Mouse (Mus musculus): ENCODE results near the gene Dync1i1. TPM values are rescaled to one million over a fixed set of nuclear protein-coding genes. Genes with fewer than 3 reads are reported as not detected.

Gene Dync1i1
- polyA plus RNA-seq, 1 experiment from 2014 or later = 4.0 TPM

DNA sequence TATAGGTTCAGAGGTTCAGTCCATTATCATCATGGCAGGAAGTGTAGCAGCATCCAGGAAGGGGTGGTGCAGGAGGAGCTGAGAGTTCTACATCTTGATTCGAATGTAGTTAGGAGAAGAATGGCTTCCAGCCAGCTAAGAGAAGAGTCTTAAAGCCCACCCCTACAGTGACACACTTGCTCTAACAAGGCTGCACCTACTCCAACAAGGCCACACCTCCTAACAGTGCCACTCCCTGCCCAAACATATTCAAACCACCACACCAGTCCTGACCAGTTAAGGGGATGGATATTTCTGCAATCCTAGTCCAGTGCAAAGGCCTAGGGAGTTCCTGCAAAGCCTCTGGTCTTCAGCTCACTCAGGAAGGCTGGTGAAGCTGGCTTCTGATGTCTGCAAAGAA lies 1.5 kb upstream of the Dync1i1 start:
- 80% methylated on average over 1 of the region's 1 CpGs for WGBS
- Histone ChIP-seq H3K9ac (ENCODE audit: low read depth, low read length) (no peak overlapping the region), H3K27ac (ENCODE audit: low read depth, low read length) (no peak overlapping the region), H3K4me2 (replicated peaks; ENCODE audit: low read depth, low read length) (no peak overlapping the region), H3K36me3 (ENCODE audit: control insufficient read depth, insufficient read depth, low read length) (no peaks in the 10 kb centered on the region), H3K4me3 (ENCODE audit: low read depth, low read length) (no peak overlapping the region), H3K9me3 (ENCODE audit: control insufficient read depth, low read length) (no peaks in the 10 kb centered on the region), H3K4me1 (replicated peaks; ENCODE audit: control insufficient read depth, insufficient read depth, low read length) (no peaks in the 10 kb centered on the region; the same call in 1 of the 2 replicates), H3K27me3 (ENCODE audit: control insufficient read depth, insufficient read depth, low read length) (no peaks in the 10 kb centered on the region)
- DNase-seq (ENCODE audit: low spot score) (no peak), ATAC-seq (ENCODE audit: low FRiP score) (no peak)

- DNase-seq (ENCODE audit: low spot score) (no peak), ATAC-seq (ENCODE audit: low FRiP score) (peak; percentile 56; the same call in 1 of the 2 replicates)
- Histone ChIP-seq H3K27me3 (ENCODE audit: control insufficient read depth, insufficient read depth, low read length) (no peaks in the 10 kb centered on the region), H3K36me3 (ENCODE audit: control insufficient read depth, insufficient read depth, low read length) (no peaks in the 10 kb centered on the region), H3K27ac (ENCODE audit: low read depth, low read length) (no peak overlapping the region), H3K9ac (ENCODE audit: low read depth, low read length) (no peak overlapping the region; the same call in 1 of the 2 replicates), H3K4me1 (replicated peaks; ENCODE audit: control insufficient read depth, insufficient read depth, low read length) (no peaks in the 10 kb centered on the region; the same call in 1 of the 2 replicates), H3K4me3 (ENCODE audit: low read depth, low read length) (peak overlapping the region; percentile 40), H3K4me2 (replicated peaks; ENCODE audit: low read depth, low read length) (peak overlapping the region; percentile 79), H3K9me3 (ENCODE audit: control insufficient read depth, low read length) (no peaks in the 10 kb centered on the region)
- WGBS = 9% methylated on average over 10 of the region's 10 CpGs
These were observed 815 bp downstream of the Dync1i1 start for GRCm38 (mm10) chr6:5726237-5726670.

DNA sequence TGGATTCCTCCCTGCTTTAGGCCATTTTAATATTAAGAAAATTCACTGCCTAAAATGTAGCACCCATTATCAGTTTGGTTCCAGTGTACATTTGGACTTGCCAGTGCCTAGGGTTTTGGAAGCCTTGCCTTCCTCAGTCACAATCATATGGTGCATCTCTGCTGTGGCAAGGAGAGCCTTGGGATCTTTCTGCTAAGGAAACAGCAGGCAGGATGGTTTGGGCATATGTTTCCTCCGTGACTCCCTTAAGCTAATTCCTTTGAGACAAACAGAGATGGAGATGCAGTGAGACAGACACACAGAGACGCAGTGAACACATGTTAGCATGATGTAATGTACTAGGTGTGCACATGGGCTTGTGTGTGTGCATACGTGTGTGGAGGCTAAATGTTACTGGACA lies 7.8 kb downstream of the Dync1i1 start:
- 94% methylated on average over 3 of the region's 3 CpGs for WGBS
- no peaks in the 10 kb centered on the region for H3K4me1 ChIP-seq (replicated peaks; ENCODE audit: control insufficient read depth, insufficient read depth, low read length)
- ATAC-seq (ENCODE audit: low FRiP score) (no peak), DNase-seq (ENCODE audit: low spot score) (no peak)
- H3K27ac ChIP-seq (ENCODE audit: low read depth, low read length) = no peak overlapping the region
- H3K36me3 ChIP-seq (ENCODE audit: control insufficient read depth, insufficient read depth, low read length) = no peaks in the 10 kb centered on the region
- no peaks in the 10 kb centered on the region for H3K27me3 ChIP-seq (ENCODE audit: control insufficient read depth, insufficient read depth, low read length)
- H3K9me3 ChIP-seq (ENCODE audit: control insufficient read depth, low read length) = no peaks in the 10 kb centered on the region
- H3K4me3 ChIP-seq (ENCODE audit: low read depth, low read length) = no peak overlapping the region
- H3K9ac ChIP-seq (ENCODE audit: low read depth, low read length) = no peak overlapping the region
- no peak overlapping the region for H3K4me2 ChIP-seq (replicated peaks; ENCODE audit: low read depth, low read length)

- no peak for DNase-seq (ENCODE audit: low spot score)
These were observed 9.0 kb downstream of the Dync1i1 start for GRCm38 (mm10) chr6:5734398-5734797.

GRCm38 (mm10) chr6:5734862-5735261 lies 9.4 kb downstream of the Dync1i1 start:
- Histone ChIP-seq H3K36me3 (ENCODE audit: control insufficient read depth, insufficient read depth, low read length) (no peaks in the 10 kb centered on the region), H3K27me3 (ENCODE audit: control insufficient read depth, insufficient read depth, low read length) (no peaks in the 10 kb centered on the region), H3K9me3 (ENCODE audit: control insufficient read depth, low read length) (no peaks in the 10 kb centered on the region), H3K4me3 (ENCODE audit: low read depth, low read length) (no peak overlapping the region), H3K27ac (ENCODE audit: low read depth, low read length) (no peak overlapping the region), H3K9ac (ENCODE audit: low read depth, low read length) (no peak overlapping the region), H3K4me2 (replicated peaks; ENCODE audit: low read depth, low read length) (no peak overlapping the region), H3K4me1 (replicated peaks; ENCODE audit: control insufficient read depth, insufficient read depth, low read length) (no peaks in the 10 kb centered on the region)
- ATAC-seq (ENCODE audit: low FRiP score) (no peak), DNase-seq (ENCODE audit: low spot score) (no peak)
- WGBS = 88% methylated on average over 1 of the region's 1 CpGs

More at GRCm38 (mm10) chr6:5734398-5734797, 9.0 kb downstream of the Dync1i1 start:
- no peak overlapping the region for H3K4me2 ChIP-seq (replicated peaks; ENCODE audit: low read depth, low read length)
- H3K27ac ChIP-seq (ENCODE audit: low read depth, low read length) = no peak overlapping the region
- no peak overlapping the region for H3K4me3 ChIP-seq (ENCODE audit: low read depth, low read length)
- H3K36me3 ChIP-seq (ENCODE audit: control insufficient read depth, insufficient read depth, low read length) = no peaks in the 10 kb centered on the region
- no peaks in the 10 kb centered on the region for H3K27me3 ChIP-seq (ENCODE audit: control insufficient read depth, insufficient read depth, low read length)
- no peaks in the 10 kb centered on the region for H3K4me1 ChIP-seq (replicated peaks; ENCODE audit: control insufficient read depth, insufficient read depth, low read length)
- ATAC-seq (ENCODE audit: low FRiP score) = no peak
- no peaks in the 10 kb centered on the region for H3K9me3 ChIP-seq (ENCODE audit: control insufficient read depth, low read length)
- no peak overlapping the region for H3K9ac ChIP-seq (ENCODE audit: low read depth, low read length)

DNA sequence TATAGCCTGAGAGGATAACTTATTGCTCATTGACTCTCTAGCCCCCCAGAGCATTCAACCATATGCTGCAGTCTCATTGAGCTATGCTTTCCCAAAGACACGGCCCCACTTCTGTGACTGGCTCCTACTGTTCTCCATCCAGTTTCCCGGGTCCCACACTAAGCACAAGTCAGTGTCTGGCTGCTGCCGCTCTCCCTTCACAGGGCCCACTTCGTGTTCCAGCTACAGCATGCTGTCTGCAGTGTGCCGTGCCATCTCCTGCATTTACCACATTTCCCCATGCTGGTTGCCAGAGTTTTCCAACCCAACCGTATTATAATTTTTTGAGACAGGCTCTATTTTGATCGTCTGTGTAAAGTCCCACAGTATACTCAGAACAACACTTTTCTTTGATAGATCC lies 14.3 kb downstream of the Dync1i1 start:
- Histone ChIP-seq H3K9ac (ENCODE audit: low read depth, low read length) (no peak overlapping the region), H3K4me2 (replicated peaks; ENCODE audit: low read depth, low read length) (no peak overlapping the region), H3K4me3 (ENCODE audit: low read depth, low read length) (no peak overlapping the region), H3K9me3 (ENCODE audit: control insufficient read depth, low read length) (no peaks in the 10 kb centered on the region), H3K27ac (ENCODE audit: low read depth, low read length) (no peak overlapping the region), H3K4me1 (replicated peaks; ENCODE audit: control insufficient read depth, insufficient read depth, low read length) (no peaks in the 10 kb centered on the region), H3K27me3 (ENCODE audit: control insufficient read depth, insufficient read depth, low read length) (no peaks in the 10 kb centered on the region), H3K36me3 (ENCODE audit: control insufficient read depth, insufficient read depth, low read length) (no peaks in the 10 kb centered on the region)
- 83% methylated on average over 7 of the region's 7 CpGs for WGBS
- ATAC-seq (ENCODE audit: low FRiP score) (no peak), DNase-seq (ENCODE audit: low spot score) (no peak)

DNA sequence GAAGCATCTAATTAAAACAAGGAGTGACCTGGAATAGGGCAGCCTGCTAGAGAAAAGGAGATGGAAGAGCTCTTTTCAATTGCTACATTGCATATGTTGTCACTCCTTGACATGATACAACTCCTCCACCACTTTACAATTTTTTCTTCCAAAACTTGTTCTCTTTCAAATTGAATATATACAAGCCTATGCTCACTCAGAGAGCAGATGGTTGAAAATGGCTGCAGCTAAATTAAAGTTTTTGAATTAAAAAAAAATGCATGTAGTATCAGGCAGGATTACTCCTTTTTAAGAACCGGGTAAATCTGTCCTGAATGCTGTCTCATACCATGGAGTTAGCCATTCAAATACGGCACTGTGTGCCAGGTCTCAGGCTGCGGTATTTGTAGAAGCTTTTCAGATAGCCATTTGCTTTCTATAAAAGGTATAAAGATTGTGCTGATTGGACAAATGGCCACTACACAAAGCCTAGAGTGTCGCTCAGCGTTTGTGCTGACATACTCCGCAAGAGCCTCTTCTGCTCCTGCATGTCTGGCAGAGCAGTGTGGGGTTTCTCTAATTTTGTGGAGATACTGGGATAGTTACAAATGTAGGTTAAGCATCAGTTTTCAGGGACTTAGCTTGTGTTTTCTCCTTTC lies 16.1 kb downstream of the Dync1i1 start:
- no peaks in the 10 kb centered on the region for H3K4me1 ChIP-seq (replicated peaks; ENCODE audit: control insufficient read depth, insufficient read depth, low read length)
- 90% methylated on average over 6 of the region's 6 CpGs for WGBS
- DNase-seq (ENCODE audit: low spot score) (no peak), ATAC-seq (ENCODE audit: low FRiP score) (no peak)
- no peak overlapping the region for H3K4me3 ChIP-seq (ENCODE audit: low read depth, low read length)
- no peaks in the 10 kb centered on the region for H3K27me3 ChIP-seq (ENCODE audit: control insufficient read depth, insufficient read depth, low read length)
- H3K9ac ChIP-seq (ENCODE audit: low read depth, low read length) = no peak overlapping the region
- no peaks in the 10 kb centered on the region for H3K36me3 ChIP-seq (ENCODE audit: control insufficient read depth, insufficient read depth, low read length)
- no peak overlapping the region for H3K27ac ChIP-seq (ENCODE audit: low read depth, low read length)
- H3K4me2 ChIP-seq (replicated peaks; ENCODE audit: low read depth, low read length) = no peak overlapping the region
- no peaks in the 10 kb centered on the region for H3K9me3 ChIP-seq (ENCODE audit: control insufficient read depth, low read length)

DNA sequence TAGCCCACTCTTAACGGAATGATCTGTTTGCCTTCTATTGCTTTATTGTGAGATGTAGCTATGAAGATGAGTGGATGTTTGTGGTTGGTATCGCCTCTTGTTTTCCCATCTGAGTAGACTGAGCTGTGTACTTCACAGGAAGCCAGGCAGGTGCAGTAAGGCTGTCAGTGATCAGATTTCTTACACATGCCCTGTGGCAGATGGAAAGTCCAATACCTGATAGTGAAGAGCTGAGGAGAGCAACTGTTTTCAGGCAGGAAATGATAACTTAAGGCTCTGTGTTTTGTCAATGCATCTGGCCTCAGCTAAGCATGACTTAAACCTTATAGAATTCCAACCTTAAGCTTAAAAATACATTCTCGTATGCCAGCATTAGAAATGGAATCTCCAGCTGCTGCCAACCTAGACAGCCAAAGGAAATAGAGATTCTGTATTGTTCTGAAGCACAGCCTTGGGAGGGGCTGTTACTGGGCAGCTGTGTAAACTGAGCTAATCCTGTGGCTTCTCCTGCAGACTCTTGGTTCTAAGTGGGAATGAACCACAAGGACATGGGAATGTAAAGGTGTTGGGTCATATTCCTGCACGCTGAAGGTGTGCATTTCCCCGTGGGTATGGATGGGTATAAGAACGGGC lies 24.8 kb downstream of the Dync1i1 start:
- 72% methylated on average over 6 of the region's 6 CpGs for WGBS
- H3K36me3 ChIP-seq (ENCODE audit: control insufficient read depth, insufficient read depth, low read length) = no peaks in the 10 kb centered on the region
- no peak for DNase-seq (ENCODE audit: low spot score)
- H3K27ac ChIP-seq (ENCODE audit: low read depth, low read length) = no peak overlapping the region
- H3K4me1 ChIP-seq (replicated peaks; ENCODE audit: control insufficient read depth, insufficient read depth, low read length) = no peaks in the 10 kb centered on the region
- H3K4me3 ChIP-seq (ENCODE audit: low read depth, low read length) = no peak overlapping the region
- ATAC-seq (ENCODE audit: low FRiP score) = no peak
- no peaks in the 10 kb centered on the region for H3K9me3 ChIP-seq (ENCODE audit: control insufficient read depth, low read length)
- no peak overlapping the region for H3K9ac ChIP-seq (ENCODE audit: low read depth, low read length)
- no peaks in the 10 kb centered on the region for H3K27me3 ChIP-seq (ENCODE audit: control insufficient read depth, insufficient read depth, low read length)
- H3K4me2 ChIP-seq (replicated peaks; ENCODE audit: low read depth, low read length) = no peak overlapping the region

DNA sequence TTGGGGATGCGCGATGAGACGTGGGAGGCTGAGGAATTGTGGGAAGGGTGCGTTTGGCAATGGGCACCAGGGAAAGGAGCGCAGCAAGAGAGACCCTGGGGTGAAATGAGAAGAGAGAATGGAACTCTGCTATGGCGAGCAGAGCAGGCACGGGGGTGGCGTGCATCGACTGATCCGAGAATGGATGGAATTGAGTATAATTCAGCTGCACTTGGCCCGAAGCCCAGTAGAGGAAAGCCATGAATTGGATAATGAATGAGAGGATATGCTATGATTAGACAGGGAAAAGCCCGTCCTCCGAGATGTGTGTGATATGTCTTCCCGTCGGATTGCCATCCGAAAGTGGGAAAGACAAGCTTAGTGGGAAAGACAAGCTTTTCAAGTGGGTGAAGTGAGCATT lies 26.7 kb downstream of the Dync1i1 start:
- H3K27ac ChIP-seq (ENCODE audit: low read depth, low read length) = no peak overlapping the region
- DNase-seq (ENCODE audit: low spot score) (no peak), ATAC-seq (ENCODE audit: low FRiP score) (no peak; the same call in 1 of the 2 replicates)
- no peak overlapping the region for H3K4me2 ChIP-seq (replicated peaks; ENCODE audit: low read depth, low read length)
- no peaks in the 10 kb centered on the region for H3K27me3 ChIP-seq (ENCODE audit: control insufficient read depth, insufficient read depth, low read length)
- no peaks in the 10 kb centered on the region for H3K36me3 ChIP-seq (ENCODE audit: control insufficient read depth, insufficient read depth, low read length)
- no peak overlapping the region for H3K4me3 ChIP-seq (ENCODE audit: low read depth, low read length)
- WGBS = 93% methylated on average over 16 of the region's 16 CpGs
- H3K4me1 ChIP-seq (replicated peaks; ENCODE audit: control insufficient read depth, insufficient read depth, low read length) = no peaks in the 10 kb centered on the region
- no peak overlapping the region for H3K9ac ChIP-seq (ENCODE audit: low read depth, low read length)
- no peaks in the 10 kb centered on the region for H3K9me3 ChIP-seq (ENCODE audit: control insufficient read depth, low read length)
